Mouse (Mus musculus) urinary bladder, adult 2 months (tissue): ENCODE results near the gene Kif5a. TPM values are rescaled to one million over a fixed set of nuclear protein-coding genes. Genes with fewer than 3 reads are reported as not detected.

Experiments
- DNase-seq: peaks from one replicate; pipeline ENCODE4 v3.0.0; 2022; ENCODE audit warnings: low spot score
- polyA plus RNA-seq: library from polyadenylated mRNA; depleted of rRNA; stranded (reverse); fragments of >200 nt; gene quantifications from 2 replicates; pipeline ENCODE4 v1.2.3, GENCODE M21; 2012

Gene Kif5a
- polyA plus RNA-seq, 1 experiment, result 5.9 TPM

DNA sequence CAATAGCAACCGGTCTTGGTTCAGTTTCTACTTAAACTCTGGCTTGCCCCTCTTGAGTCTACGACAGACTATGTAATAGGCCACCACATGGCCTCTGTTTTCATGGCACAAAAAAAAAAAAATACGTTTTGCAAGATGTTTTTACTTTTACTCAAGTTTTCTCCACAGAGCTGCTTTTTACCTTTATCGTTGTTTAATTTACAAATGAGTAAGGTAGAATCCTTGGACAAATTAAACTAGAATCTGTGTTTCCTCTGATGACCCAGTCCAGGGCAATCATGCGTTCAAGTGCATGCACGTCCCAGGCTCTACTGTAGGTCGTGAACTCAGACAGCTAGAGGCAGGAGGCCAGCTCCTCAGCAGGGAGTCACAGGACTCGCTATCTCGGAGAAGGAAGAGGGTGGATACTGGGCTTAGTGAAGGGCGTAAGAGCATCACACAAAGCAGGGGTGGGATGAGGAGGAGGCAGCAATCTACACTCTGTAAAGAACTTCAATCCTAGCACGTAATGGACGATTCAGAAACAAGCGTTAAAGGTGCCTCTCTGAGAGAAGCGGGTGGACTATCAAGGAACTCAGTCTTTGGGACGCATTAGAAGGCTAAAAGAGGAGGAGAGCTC, 26.5 kb upstream of the Kif5a start:
- no peak for DNase-seq

GRCm38 (mm10) chr10:127288800-127289572, 25.8 kb upstream of the Kif5a start, which contains the start of gene Mbd6:
Gene Mbd6 (minus strand): TSS chr10:127289018.
- DNase-seq, result peak; percentile 92

GRCm38 (mm10) chr10:127288328-127288799, 25.2 kb upstream of the Kif5a start:
- DNase-seq, result no peak

- DNase-seq, result no peak
These were observed 24.8 kb upstream of the Kif5a start for GRCm38 (mm10) chr10:127287936-127288293.

DNA sequence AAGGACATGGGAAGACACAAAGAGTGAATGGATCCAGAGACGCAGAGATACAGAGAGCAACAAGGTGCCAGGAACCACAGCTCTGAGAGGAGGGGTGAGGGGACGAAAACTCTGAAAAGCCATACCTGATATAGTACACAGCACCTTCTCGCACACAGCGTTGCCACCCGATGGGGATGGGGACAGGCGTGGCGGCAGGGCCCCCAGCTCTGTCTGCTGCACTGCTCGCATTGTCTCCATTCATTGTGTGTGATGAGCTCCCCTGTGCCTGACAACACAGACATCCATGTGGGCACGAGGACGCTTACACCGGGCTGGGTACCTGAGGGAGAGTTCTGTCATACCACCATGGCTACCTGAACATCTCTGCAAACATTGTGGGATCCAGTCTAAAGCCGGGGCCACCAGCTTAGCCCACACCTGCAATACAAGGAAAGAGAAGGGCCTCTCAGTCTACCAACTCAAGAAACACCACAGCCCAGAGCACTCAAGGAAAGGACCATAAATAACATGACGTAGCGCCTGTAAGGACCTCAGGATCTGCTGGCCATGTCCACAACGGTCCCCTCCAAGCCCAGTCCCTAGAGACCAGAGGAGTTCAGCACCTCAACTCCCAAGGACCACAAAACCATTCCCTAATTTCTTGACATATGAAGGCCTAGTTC, 24.3 kb upstream of the Kif5a start:
- DNase-seq, result no peak

- no peak for DNase-seq
These were observed 23.6 kb upstream of the Kif5a start for GRCm38 (mm10) chr10:127286730-127287129.

GRCm38 (mm10) chr10:127286194-127286593, 23.0 kb upstream of the Kif5a start:
- no peak for DNase-seq

- DNase-seq, result no peak
These were observed 22.5 kb upstream of the Kif5a start for GRCm38 (mm10) chr10:127285644-127286043.

GRCm38 (mm10) chr10:127284724-127285500, 21.8 kb upstream of the Kif5a start:
- no peak for DNase-seq

GRCm38 (mm10) chr10:127284105-127284622, 21.0 kb upstream of the Kif5a start:
- DNase-seq, result no peak

DNA sequence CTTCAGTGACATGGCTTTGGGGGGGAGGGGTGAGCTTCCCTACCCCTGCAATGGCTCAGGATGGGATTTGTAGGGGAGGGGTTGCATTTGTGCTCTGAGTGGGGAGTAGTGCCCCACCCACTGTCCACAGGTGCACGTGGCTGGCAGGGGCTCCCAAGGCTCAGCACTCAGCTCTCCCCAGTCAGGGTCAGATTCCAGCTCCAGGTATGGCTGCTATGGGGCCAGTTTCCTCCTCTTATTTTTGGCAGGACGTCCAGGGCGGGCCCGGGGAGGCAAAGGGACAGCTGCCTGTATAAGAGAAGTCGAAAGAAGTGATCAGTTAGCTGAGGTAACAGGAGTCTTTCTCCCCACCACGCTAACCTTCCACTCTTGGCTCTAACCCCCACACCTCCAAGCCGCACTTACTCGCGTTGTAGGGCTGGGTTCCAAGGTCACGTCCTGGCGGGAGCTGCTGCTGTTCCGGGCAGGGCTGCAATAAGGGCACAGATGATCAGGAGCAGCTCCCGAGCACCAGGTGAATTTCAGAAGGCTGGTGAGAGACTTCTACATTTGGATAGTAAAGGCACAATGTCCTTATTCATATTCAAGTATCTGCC, 19.6 kb upstream of the Kif5a start:
- no peak for DNase-seq

GRCm38 (mm10) chr10:127281316-127281715, 18.2 kb upstream of the Kif5a start:
- DNase-seq, result no peak

DNA sequence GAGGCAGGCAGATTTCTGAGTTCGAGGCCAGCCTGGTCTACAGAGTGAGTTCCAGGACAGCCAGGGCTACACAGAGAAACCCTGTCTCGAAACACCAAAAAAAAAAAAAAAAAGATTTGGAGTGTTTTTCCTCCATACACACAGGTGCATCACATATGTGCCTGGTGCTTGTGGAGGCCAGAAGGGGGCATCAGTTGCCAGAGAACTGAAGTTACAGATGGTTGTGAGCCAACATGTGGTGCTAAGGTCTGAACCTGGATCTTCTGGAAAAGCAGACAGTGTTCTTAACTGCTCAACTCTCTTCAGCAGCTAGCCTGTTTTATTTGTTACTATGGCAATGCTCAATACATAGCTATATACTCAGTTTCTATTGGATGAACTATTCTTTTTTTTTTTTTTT, 16.6 kb upstream of the Kif5a start:
- no peak for DNase-seq

DNA sequence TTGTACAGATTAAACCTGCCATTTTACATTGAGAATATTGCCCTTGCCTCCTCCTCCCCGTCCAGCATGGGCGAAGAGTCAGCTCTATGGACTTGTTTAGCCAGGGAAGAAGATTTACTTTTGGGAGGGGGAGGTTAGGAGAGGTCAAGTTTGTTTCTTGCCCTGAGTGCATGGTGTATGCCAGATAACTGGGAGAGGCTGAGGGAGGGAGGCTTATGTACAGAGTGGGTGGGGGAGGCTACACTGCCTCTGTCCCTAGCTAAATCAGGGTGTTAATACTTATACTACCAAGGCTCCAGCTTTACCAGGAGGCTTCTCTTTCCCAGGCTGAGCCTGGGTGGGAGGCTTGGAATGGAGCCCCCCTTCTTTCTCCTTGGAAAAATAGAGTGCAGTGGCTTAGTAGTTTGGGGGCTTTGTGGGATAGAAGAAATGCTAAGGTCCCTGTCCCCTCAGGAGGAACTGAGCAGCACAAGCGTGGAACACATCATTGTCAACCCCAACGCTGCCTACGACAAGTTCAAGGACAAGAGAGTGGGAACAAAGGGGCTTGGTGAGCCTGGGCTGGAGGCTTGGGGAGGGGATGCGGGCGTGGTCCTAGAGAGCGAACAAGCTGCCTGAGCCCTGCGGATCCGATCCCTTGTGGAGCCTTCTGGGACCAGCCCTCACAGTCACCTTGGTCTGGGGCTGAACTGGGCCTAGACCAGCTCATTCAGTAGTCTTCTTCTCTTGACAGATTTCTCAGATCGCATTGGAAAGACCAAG, 11.3 kb upstream of the Kif5a start:
- DNase-seq, result no peak

DNA sequence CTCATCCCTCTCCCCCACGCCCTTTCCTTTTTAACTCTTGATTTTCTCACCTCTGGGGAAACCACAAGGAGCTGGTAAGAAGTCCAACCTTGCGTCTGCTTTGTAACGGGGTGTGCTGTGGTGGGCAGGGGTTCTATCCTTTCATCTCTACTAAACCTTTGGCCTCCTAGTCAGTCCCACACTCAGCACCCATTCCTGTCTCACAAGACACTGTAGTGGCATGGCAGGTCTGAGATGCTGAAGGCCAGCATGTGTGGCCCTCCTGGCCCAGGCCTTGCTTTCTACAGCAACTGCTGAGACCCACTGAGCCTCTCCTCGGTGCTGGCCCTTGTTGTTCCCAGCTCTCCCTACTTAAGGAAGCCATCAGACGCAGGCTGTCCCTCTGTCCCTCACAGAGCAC, 9.2 kb upstream of the Kif5a start:
- DNase-seq, result no peak

- no peak for DNase-seq
These were observed 6.7 kb upstream of the Kif5a start for GRCm38 (mm10) chr10:127269884-127270283.

DNA sequence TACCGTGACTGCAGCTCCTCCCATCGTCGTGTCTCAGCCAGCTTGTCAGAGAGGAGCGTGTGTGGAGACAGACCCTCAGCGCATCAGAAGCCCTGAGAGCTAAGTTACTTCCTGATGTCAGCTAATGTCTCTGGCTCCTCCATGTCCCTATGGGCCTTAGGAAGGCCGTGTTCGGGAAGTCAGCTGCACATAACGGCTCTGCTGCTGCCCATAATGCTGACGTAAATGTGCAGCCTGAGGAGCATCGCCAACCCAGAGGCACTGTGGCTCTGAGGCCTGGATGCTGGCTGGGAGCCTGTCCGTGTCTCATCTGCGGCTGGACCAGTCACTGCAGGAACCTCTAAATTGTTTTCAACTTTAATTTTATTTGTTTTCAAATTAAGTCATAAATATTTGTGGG, 5.9 kb upstream of the Kif5a start:
- DNase-seq, result no peak

- DNase-seq, result no peak
These were observed 5.3 kb upstream of the Kif5a start for GRCm38 (mm10) chr10:127268401-127268800.

DNA sequence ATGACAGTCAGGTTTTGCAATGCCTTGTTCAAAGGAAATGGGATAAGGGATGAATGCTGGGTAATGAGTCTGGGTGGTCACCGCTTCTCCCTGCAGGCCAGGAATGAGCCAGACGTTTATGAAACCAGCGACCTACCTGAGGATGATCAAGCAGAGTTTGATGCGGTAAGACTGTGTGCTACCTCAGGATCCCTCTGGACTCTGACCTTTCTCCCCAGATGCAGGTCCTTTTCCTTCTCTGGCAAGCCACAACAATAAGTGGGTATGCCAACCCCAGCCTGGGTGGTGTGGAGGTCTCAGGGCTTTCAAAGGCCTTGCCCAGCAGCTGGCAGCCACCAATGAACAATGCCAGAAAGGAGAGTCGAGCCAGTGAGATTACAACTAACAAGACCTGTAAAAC, 4.2 kb upstream of the Kif5a start:
- no peak for DNase-seq
